ENCODE assay signal across 14 mouse cellular contexts in the genomic region with DNA sequence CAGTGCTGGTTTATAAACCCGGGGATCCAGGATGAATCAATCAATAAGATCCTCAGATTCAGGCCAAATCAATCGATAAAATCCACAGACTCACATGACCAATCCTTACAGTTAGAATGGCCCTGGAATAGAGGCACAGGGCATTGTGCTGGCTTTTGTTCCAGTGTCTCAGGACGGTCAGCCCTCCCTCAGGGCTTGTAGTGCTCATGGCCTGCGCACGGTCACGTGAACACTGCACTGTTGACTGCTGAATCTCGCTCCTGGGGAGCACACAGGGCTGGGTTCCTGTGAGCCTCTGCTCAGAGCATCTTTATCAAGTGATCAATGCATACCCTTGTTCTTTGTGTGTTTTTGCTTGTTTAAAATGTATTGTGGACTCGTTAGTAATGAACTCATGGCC. TPM values are rescaled to one million over a fixed set of nuclear protein-coding genes. Genes with fewer than 3 reads are reported as not detected.
DNase-seq lines count a peak whose midpoint lies in the region; ATAC-seq and TF ChIP-seq lines count a peak whose summit lies in the region.
"Had no signal": no experiment of that assay in that cellular context is flagged by ENCODE, and none has a peak within 500 bp of the region (broad histone marks: within the 10 kb centered on the region; RNA-seq: fewer than 3 reads in every experiment).

No protein-coding gene starts in this region.

- no peaks in the 10 kb centered on the region for H3K27me3 ChIP-seq in forebrain, embryonic 12.5 days
- H3K27me3 ChIP-seq in forebrain, embryonic 15.5 days = no peaks in the 10 kb centered on the region
- H3K27me3 ChIP-seq in liver, embryonic 12.5 days (replicated peaks) = no peaks in the 10 kb centered on the region
- H3K27me3 ChIP-seq in ES-Bruce4 (ENCODE audit: control insufficient read depth, insufficient read depth, low read length, poor library complexity, severe bottlenecking) = no peaks in the 10 kb centered on the region
- H3K27me3 ChIP-seq in limb, embryonic 15.5 days = no peaks in the 10 kb centered on the region

- TF ChIP-seq EP300 in ES-Bruce4 (IDR thresholded peaks at IDR 0.05; ENCODE audit: insufficient read depth, low read depth, low read length) = peak; percentile 92

- no peak for DNase-seq in liver
- no peak for DNase-seq in cerebellum, adult 9-11 months
- no peak for DNase-seq in ovary, postnatal 36 days (ENCODE audit: low spot score)
- DNase-seq: adrenal gland, postnatal 25 days; cerebellum, adult 11-12 months; embryo, embryonic 11 days; forebrain, postnatal 0 days; kidney, adult 11 months had no signal

- ATAC-seq in forebrain, embryonic 12.5 days (ENCODE audit: low FRiP score) = 0 out of 2 replicates have a peak, but pooled peaks have one; percentile 44
- ATAC-seq in forebrain, embryonic 15.5 days (replicated peaks) = no peak
- ATAC-seq in liver, embryonic 12.5 days = no peak
- no peak for ATAC-seq in limb, embryonic 15.5 days (ENCODE audit: insufficient number of reproducible peaks, low FRiP score, low TSS enrichment, low read depth)
- ATAC-seq: forebrain, postnatal 0 days had no signal

- TF ChIP-seq POLR2A in ES-Bruce4 (IDR thresholded peaks at IDR 0.05; ENCODE audit: insufficient read depth, low read length) = no peak

- no peak for TF ChIP-seq CTCF in ES-Bruce4 (IDR thresholded peaks at IDR 0.05; ENCODE audit: low read depth, low read length)

- H3K4me2 ChIP-seq in forebrain, embryonic 12.5 days = no peak overlapping the region
- no peak overlapping the region for H3K4me2 ChIP-seq in forebrain, embryonic 15.5 days (replicated peaks)
- H3K4me2 ChIP-seq in liver, embryonic 12.5 days = no peak overlapping the region
- no peak overlapping the region for H3K4me2 ChIP-seq in limb, embryonic 15.5 days

- H3K27ac ChIP-seq in forebrain, embryonic 12.5 days = no peak overlapping the region
- no peak overlapping the region for H3K27ac ChIP-seq in forebrain, embryonic 15.5 days (replicated peaks)
- peak overlapping the region; percentile 86 for H3K27ac ChIP-seq in liver, embryonic 12.5 days
- no peak overlapping the region for H3K27ac ChIP-seq in ES-Bruce4 (ENCODE audit: insufficient read depth, low read length)
- peak overlapping the region; percentile 96 for H3K27ac ChIP-seq in limb, embryonic 15.5 days
- H3K27ac ChIP-seq: layer of hippocampus, adult 2 months had no signal

- 52% methylated on average over 8 of the region's 8 CpGs for WGBS in forebrain, embryonic 12.5 days
- WGBS in forebrain, embryonic 15.5 days = 43% methylated on average over 8 of the region's 8 CpGs
- WGBS in liver, embryonic 12.5 days (ENCODE audit: insufficient replicate concordance) = 74% methylated on average over 8 of the region's 8 CpGs
- 70% methylated on average over 8 of the region's 8 CpGs for WGBS in limb, embryonic 15.5 days

- no peaks in the 10 kb centered on the region for H3K36me3 ChIP-seq in forebrain, embryonic 12.5 days (replicated peaks)
- no peaks in the 10 kb centered on the region for H3K36me3 ChIP-seq in forebrain, embryonic 15.5 days
- H3K36me3 ChIP-seq in liver, embryonic 12.5 days = no peaks in the 10 kb centered on the region
- H3K36me3 ChIP-seq in ES-Bruce4 (ENCODE audit: control insufficient read depth, insufficient read depth, low read length, poor library complexity, severe bottlenecking) = no peaks in the 10 kb centered on the region
- H3K36me3 ChIP-seq in limb, embryonic 15.5 days = no peaks in the 10 kb centered on the region

- no peak overlapping the region for H3K9ac ChIP-seq in forebrain, embryonic 12.5 days
- no peak overlapping the region for H3K9ac ChIP-seq in forebrain, embryonic 15.5 days (replicated peaks)
- 0 out of 2 replicates have a peak overlapping the region, but pooled peaks have one; percentile 64 for H3K9ac ChIP-seq in liver, embryonic 12.5 days
- no peak overlapping the region for H3K9ac ChIP-seq in ES-Bruce4 (ENCODE audit: low read depth, poor library complexity, severe bottlenecking)
- no peak overlapping the region for H3K9ac ChIP-seq in limb, embryonic 15.5 days
- H3K9ac ChIP-seq: forebrain, postnatal 0 days had no signal

- peaks cover 20% of the 10 kb centered on the region for H3K4me1 ChIP-seq in forebrain, embryonic 12.5 days
- H3K4me1 ChIP-seq in forebrain, embryonic 15.5 days = no peaks in the 10 kb centered on the region; the same call in 1 of the 2 replicates
- H3K4me1 ChIP-seq in liver, embryonic 12.5 days = peaks cover 82% of the 10 kb centered on the region
- H3K4me1 ChIP-seq in ES-Bruce4 (ENCODE audit: control insufficient read depth, insufficient read depth, low read length) = peaks cover 5% of the 10 kb centered on the region
- H3K4me1 ChIP-seq in limb, embryonic 15.5 days = peaks cover 45% of the 10 kb centered on the region

- no peaks in the 10 kb centered on the region for H3K9me3 ChIP-seq in forebrain, embryonic 12.5 days
- H3K9me3 ChIP-seq in forebrain, embryonic 15.5 days = no peaks in the 10 kb centered on the region
- no peaks in the 10 kb centered on the region for H3K9me3 ChIP-seq in liver, embryonic 12.5 days (replicated peaks)
- H3K9me3 ChIP-seq in ES-Bruce4 (replicated peaks; ENCODE audit: control insufficient read depth, insufficient read depth, low read length, poor library complexity, severe bottlenecking) = no peaks in the 10 kb centered on the region
- H3K9me3 ChIP-seq in limb, embryonic 15.5 days = no peaks in the 10 kb centered on the region

- H3K4me3 ChIP-seq in forebrain, embryonic 12.5 days (replicated peaks) = no peak overlapping the region
- H3K4me3 ChIP-seq in forebrain, embryonic 15.5 days = no peak overlapping the region
- H3K4me3 ChIP-seq in liver, embryonic 12.5 days = no peak overlapping the region
- no peak overlapping the region for H3K4me3 ChIP-seq in ES-Bruce4 (ENCODE audit: low read depth, low read length)
- H3K4me3 ChIP-seq in limb, embryonic 15.5 days = no peak overlapping the region
- H3K4me3 ChIP-seq: layer of hippocampus, adult 2 months had no signal

RNA-seq across cellular contexts. Expression of gene Ccnd3, which starts 24.1 kb away (rescaled TPM):
- 124 and 137 TPM in 2 replicates for polyA plus RNA-seq in forebrain, embryonic 12.5 days (2016; fragmentation: Nextera tagmentation; extraction: Ambion mirVana)
- 59.8 and 64.4 TPM in 2 replicates for polyA plus RNA-seq in forebrain, embryonic 15.5 days (2015; fragmentation: Nextera tagmentation; extraction: Ambion mirVana)
- 546 and 555 TPM in 2 replicates for polyA plus RNA-seq in liver, embryonic 12.5 days (2016; fragmentation: Nextera tagmentation; extraction: Ambion mirVana)
- polyA plus RNA-seq in ES-Bruce4 (2011; ENCODE audit: insufficient read depth, insufficient read length, low read depth, missing spikeins) = 181 and 185 TPM in 2 replicates
- polyA plus RNA-seq in limb, embryonic 15.5 days (2015; fragmentation: Nextera tagmentation; extraction: Ambion mirVana) = 499 and 569 TPM in 2 replicates

RNA-seq across cellular contexts. Expression of gene Taf8, which starts 26.8 kb away (rescaled TPM):
- 31.1 and 32.9 TPM in 2 replicates for polyA plus RNA-seq in forebrain, embryonic 12.5 days (2016; fragmentation: Nextera tagmentation; extraction: Ambion mirVana)
- polyA plus RNA-seq in forebrain, embryonic 15.5 days (2015; fragmentation: Nextera tagmentation; extraction: Ambion mirVana) = 25.2 and 26.2 TPM in 2 replicates
- 17.6 and 18.0 TPM in 2 replicates for polyA plus RNA-seq in liver, embryonic 12.5 days (2016; fragmentation: Nextera tagmentation; extraction: Ambion mirVana)
- 45.5 and 46.6 TPM in 2 replicates for polyA plus RNA-seq in ES-Bruce4 (2011; ENCODE audit: insufficient read depth, insufficient read length, low read depth, missing spikeins)
- polyA plus RNA-seq in limb, embryonic 15.5 days (2015; fragmentation: Nextera tagmentation; extraction: Ambion mirVana) = 28.2 and 28.9 TPM in 2 replicates

Comparison
In these comparisons a context has a peak if more than half of its experiments do, and no peak if none do; other contexts are left out.
1. H3K27ac ChIP-seq: peak in liver, embryonic 12.5 days (single experiment) and limb, embryonic 15.5 days (single experiment); none in forebrain, embryonic 12.5 days (single experiment), forebrain, embryonic 15.5 days (single experiment) and ES-Bruce4 (single experiment).